Mouse (Mus musculus) CD4-positive naive resting alpha-beta T cell, adult 57 days (primary cell): ENCODE data around the gene Shld1. TPM values are rescaled to one million over a fixed set of nuclear protein-coding genes. Genes with fewer than 3 reads are reported as not detected.

ENCODE experiments used
- total RNA-seq: library from RNA; stranded (reverse); gene quantifications from one replicate; pipeline ENCODE4 v1.2.4, GENCODE M21; 2023

The Shld1 gene
- 30.3 TPM for total RNA-seq

DNA sequence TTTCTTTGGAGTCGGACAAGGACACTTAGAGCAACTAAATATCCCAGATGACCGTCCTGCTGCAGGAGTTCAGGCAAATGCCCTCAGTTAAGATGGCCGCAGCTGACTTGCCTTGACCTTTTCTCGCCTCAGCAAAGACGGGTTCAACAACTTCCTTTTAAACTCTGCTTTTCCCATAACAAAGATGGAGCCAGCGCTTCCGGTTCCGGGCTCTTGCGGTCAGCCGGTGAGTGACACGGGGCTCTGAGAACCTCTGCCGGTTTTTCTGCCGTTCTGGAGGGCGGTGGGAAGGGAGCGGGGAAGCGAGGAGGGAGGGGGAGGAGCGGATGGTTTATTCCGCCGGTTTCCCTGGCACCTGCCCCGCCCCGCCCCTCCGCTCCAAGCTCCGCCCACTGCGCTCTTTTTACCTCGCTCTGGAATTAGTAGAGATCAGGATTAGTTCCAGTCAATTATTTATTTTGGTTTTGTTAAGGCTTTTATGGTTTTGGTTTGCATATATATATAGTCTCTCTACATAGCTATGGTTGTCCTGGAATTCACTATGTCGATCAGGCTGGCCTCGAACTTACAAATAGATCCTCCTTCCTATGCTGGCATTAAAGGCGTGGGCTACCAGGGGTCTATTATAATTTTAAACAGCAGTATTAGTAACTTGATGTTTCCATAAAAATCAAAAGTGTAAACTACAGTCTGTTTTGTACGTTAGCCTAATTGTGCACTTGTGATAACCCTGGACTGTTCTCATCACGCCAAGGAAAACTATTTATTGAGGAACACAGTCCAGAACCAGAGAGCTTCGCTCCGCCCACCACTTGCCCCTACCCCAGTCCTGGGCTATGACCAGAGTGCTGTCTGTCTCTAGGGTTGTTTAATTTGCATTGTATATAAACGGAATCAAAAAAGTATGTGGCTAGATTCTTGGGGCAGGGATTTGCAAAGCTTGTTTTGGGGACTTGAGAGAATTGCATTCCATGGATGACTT is at the start of gene Shld1:
Gene Shld1, plus strand, starts transcription at position 176 of the 982 bp plus-strand sequence.

DNA sequence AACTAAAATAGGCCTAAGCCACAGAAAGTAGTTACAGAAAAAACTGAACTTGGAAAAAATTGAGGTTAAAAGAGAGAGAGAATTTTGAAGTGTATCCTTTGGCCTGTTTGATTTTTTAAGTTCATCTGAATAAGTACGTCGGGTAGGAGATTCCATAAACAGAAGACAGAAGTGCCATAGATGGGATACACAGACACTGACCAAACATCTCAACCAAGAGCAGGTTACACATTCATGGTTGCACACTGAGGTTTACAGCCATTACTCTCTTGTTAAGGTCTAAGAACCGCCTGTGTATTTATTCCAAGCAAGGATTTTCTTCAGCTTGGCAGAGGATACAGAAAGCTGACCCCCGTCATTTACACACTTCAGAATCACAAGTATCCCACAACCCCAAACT is 94.2 kb downstream of the Shld1 start, which contains the start of gene Chgb:
Gene Chgb, plus strand, starts transcription at position 301 of the 400 bp plus-strand sequence.

Other genes starting within 250 kb of the Shld1 start
- gene Gpcpd1, start 99.2 kb upstream of the Shld1 start, total RNA-seq: 75.2 TPM
- gene Chgb, start 94.3 kb downstream of the Shld1 start, total RNA-seq: not detected
- 35.7 TPM for gene Trmt6, start 129.1 kb downstream of the Shld1 start, total RNA-seq
- 4.9 TPM for gene Mcm8, start 129.2 kb downstream of the Shld1 start, total RNA-seq
- 15.8 TPM for gene Crls1, start 159.7 kb downstream of the Shld1 start, total RNA-seq
- gene Lrrn4, start 194.0 kb downstream of the Shld1 start, total RNA-seq: 2.7 TPM